Mouse (Mus musculus): ENCODE results near the gene Gpc6. TPM values are rescaled to one million over a fixed set of nuclear protein-coding genes. Genes with fewer than 3 reads are reported as not detected.

Gpc6 gene
- polyA plus RNA-seq, 1 experiment: 14.0 TPM

DNA sequence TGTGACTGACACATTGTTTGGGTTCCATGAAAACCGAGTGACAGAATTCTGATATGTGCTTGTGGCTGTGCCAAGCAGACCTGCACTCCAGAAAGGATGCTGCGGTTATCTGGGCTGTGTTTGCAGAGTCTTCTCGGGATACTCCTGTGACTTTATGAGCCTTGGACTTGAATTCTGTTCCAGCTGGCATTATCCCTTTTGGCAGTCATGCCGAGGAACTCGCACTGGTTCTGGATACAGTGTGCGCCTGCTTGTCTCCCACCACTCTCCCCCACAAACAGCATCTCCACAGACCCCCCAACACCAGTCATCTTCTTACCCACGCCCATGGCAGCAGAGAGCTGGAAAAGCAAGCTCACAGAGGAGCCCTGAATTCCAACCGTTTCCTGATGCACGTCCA, 1084.4 kb downstream of the Gpc6 start:
- no peak for DNase-seq (ENCODE audit: low spot score)

DNA sequence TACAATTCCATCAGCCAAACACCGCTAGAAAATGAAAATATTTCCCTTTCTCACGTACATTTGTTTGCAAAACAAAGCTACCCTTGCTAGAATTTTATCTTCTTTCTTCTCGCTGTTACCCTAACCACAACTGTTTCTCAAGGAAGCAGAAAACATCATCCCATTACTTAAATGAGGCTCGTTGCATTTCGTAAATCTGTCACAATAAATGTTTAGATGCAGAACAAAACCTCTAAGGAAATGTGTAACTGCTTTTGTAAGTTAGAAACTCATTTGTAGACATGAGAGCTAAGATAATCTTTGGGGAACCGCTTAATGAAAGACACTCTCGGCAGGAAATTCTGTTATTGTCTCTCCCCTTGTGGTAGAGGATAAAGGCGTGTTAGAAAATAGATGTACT, 1088.1 kb downstream of the Gpc6 start:
- DNase-seq (ENCODE audit: low spot score): no peak

DNA sequence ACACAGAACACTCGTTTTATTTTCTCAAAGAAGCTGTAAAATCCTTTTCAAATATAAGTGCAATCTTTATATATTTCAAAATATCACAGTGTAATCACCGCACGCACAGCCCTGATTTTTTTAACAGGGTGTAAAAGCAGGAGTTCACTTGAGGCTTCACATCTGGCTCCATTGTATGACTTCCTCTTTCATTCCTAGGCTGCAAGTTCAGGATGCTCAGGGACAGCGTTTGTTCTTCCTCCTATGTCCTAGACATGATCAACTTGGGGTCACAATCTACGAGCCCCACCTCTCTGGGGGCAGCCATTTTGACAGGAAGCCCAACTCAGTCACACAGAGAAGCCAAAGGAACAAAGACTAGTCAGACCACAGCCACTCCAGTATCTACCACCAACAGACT, 1094.2 kb downstream of the Gpc6 start:
- no peak for DNase-seq (ENCODE audit: low spot score)

DNA sequence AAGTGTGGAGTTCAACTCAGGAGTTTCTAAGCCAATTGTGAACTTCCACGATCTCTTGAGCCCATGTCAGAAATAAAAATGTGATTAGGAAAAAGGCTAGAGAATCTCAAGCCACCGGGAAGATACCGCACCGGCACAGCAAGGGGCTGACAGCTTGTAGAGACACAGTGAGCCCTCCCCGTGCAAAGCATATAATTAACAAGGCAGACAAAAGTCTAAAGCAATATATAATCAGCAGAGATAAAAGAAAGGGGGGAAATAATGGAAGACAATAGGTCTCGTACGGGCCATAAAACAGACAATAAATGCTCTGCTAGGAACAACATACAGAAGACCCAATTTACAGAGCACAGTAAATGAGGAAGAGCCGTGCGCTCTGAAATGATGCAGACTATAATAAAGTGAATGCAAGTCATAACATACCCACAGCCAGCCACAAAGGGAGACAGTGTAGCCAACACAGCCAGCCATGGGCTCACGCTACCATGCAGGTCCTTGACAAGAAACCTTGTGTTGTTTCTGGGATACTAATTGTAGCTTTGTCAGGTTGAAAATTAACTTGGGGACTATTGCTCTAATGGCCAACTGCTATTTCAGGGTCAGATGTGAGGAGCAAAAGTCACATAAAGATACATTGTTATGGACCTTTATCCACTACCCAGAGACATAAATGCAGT, 1096.9 kb downstream of the Gpc6 start:
- no peak for DNase-seq (ENCODE audit: low spot score)

Data from urinary bladder, adult 2 months (tissue).